Mouse (Mus musculus) intestine, postnatal 0 days (tissue): ENCODE results near the gene Zfp69. TPM values are rescaled to one million over a fixed set of nuclear protein-coding genes. Genes with fewer than 3 reads are reported as not detected.

Experiments used
- ATAC-seq: fragments of 200-750 bp; cut with Nextera tagmentation; 2 replicates; pipeline ENCODE4 v1.8.0; 2017; ENCODE audit warnings: mild to moderate bottlenecking, moderate TSS enrichment, moderate library complexity
- H3K27ac ChIP-seq: fragments of 300-500 bp; sonication (generic); 2 replicates; pipeline ENCODE4 v1.5.1; 2014; ENCODE audit warnings: mild to moderate bottlenecking, low read depth, low read length, moderate library complexity
- H3K27me3 ChIP-seq: fragments of 300-500 bp; sonication (generic); replicated peaks from 2 replicates; pipeline ENCODE4 v1.6.1; 2014; ENCODE audit warnings: low read length, mixed read lengths; ENCODE audit not compliant: control insufficient read depth, insufficient read depth
- H3K36me3 ChIP-seq: fragments of 300-500 bp; sonication (generic); 2 replicates; pipeline ENCODE4 v1.6.1; 2014; ENCODE audit warnings: mild to moderate bottlenecking, moderate library complexity; ENCODE audit not compliant: control insufficient read depth, insufficient read depth
- H3K4me1 ChIP-seq: fragments of 300-500 bp; sonication (generic); replicated peaks from 2 replicates; pipeline ENCODE4 v1.6.1; 2014; ENCODE audit warnings: antibody characterized with exemption, low read length, mixed read lengths; ENCODE audit not compliant: control insufficient read depth, insufficient read depth
- H3K4me2 ChIP-seq: fragments of 300-500 bp; sonication (generic); replicated peaks from 2 replicates; pipeline ENCODE4 v1.6.1; 2014; ENCODE audit warnings: low read depth, mild to moderate bottlenecking, moderate library complexity
- H3K4me3 ChIP-seq: fragments of 300-500 bp; sonication (generic); 2 replicates; pipeline ENCODE4 v1.5.1; 2014; ENCODE audit warnings: low read depth, low read length
- H3K9ac ChIP-seq: fragments of 300-500 bp; sonication (generic); 2 replicates; pipeline ENCODE4 v1.6.1; 2014; ENCODE audit warnings: mild to moderate bottlenecking, low read depth, low read length
- H3K9me3 ChIP-seq: fragments of 300-500 bp; sonication (generic); 2 replicates; pipeline ENCODE4 v1.6.1; 2016; ENCODE audit warnings: mixed run types; ENCODE audit not compliant: control insufficient read depth
- CTCF ChIP-seq: sonication (generic); IDR thresholded peaks from 2 replicates; pipeline ENCODE4 v1.5.1; 2016; ENCODE audit warnings: low read depth, mild to moderate bottlenecking, control low read depth, antibody characterized with exemption, moderate library complexity
- WGBS: fragments of 180-500 bp; shearing (Covaris S2); extraction: QIAGEN DNeasy Blood & Tissue Kit; methylation state at CpG from one replicate; pipeline ENCODE4 v1.1.7; 2014; 5-methylcytosine and 5-hydroxymethylcytosine counted together
- microRNA-seq: library from miRNA; unstranded; fragments of <30 nt; microRNA quantifications from one replicate; pipeline ENCODE4, GENCODE M21; 2016
- polyA plus RNA-seq: library from polyadenylated mRNA; unstranded; fragments of >200 nt; fragmentation: Nextera tagmentation; extraction: Ambion mirVana; gene quantifications from 2 replicates; pipeline ENCODE4 v1.2.1, GENCODE M21; 2015

Gene Zfp69
- polyA plus RNA-seq, 1 experiment from 2014 or later = 2.2 TPM

GRCm38 (mm10) chr4:120886131-120886530, 65.4 kb downstream of the Zfp69 start:
- H3K4me2 ChIP-seq = no peak overlapping the region
- 34% methylated on average over 4 of the region's 4 CpGs for WGBS
- H3K27me3 ChIP-seq = no peaks in the 10 kb centered on the region
- no peaks in the 10 kb centered on the region for H3K36me3 ChIP-seq
- H3K27ac ChIP-seq = no peak overlapping the region
- ATAC-seq = no peak
- no peaks in the 10 kb centered on the region for H3K9me3 ChIP-seq
- H3K9ac ChIP-seq = no peak overlapping the region
- no peak overlapping the region for H3K4me3 ChIP-seq
- no peak for TF ChIP-seq CTCF
- H3K4me1 ChIP-seq = no peaks in the 10 kb centered on the region

GRCm38 (mm10) chr4:120885208-120886120, 66.0 kb downstream of the Zfp69 start:
- no peaks in the 10 kb centered on the region for H3K4me1 ChIP-seq
- H3K4me2 ChIP-seq = no peak overlapping the region
- no peak for TF ChIP-seq CTCF
- H3K4me3 ChIP-seq = no peak overlapping the region
- H3K9me3 ChIP-seq = no peaks in the 10 kb centered on the region
- no peak for ATAC-seq
- no peaks in the 10 kb centered on the region for H3K27me3 ChIP-seq
- no peak overlapping the region for H3K27ac ChIP-seq
- no peak overlapping the region for H3K9ac ChIP-seq
- no peaks in the 10 kb centered on the region for H3K36me3 ChIP-seq
- WGBS = 45% methylated on average over 13 of the region's 13 CpGs

GRCm38 (mm10) chr4:120882002-120882625, 69.4 kb downstream of the Zfp69 start:
- TF ChIP-seq CTCF = no peak
- H3K27ac ChIP-seq = no peak overlapping the region
- 55% methylated on average over 5 of the region's 5 CpGs for WGBS
- H3K9ac ChIP-seq = no peak overlapping the region
- no peaks in the 10 kb centered on the region for H3K4me1 ChIP-seq
- no peak overlapping the region for H3K4me2 ChIP-seq
- no peaks in the 10 kb centered on the region for H3K27me3 ChIP-seq
- no peaks in the 10 kb centered on the region for H3K36me3 ChIP-seq
- no peak overlapping the region for H3K4me3 ChIP-seq
- H3K9me3 ChIP-seq = no peaks in the 10 kb centered on the region
- no peak for ATAC-seq

- Histone ChIP-seq H3K36me3 (no peaks in the 10 kb centered on the region), H3K4me3 (no peak overlapping the region), H3K4me2 (no peak overlapping the region), H3K4me1 (no peaks in the 10 kb centered on the region), H3K9me3 (no peaks in the 10 kb centered on the region), H3K9ac (no peak overlapping the region), H3K27me3 (no peaks in the 10 kb centered on the region), H3K27ac (no peak overlapping the region)
- no peak for TF ChIP-seq CTCF
- 57% methylated on average over 6 of the region's 6 CpGs for WGBS
- no peak for ATAC-seq
These were observed 70.6 kb downstream of the Zfp69 start for GRCm38 (mm10) chr4:120880731-120881432.

Small RNA genes within 50 kb of the gene (microRNA-seq; reads per million reads assigned to microRNA genes)
- gene Mir7015 = not detected

Other genes starting within 250 kb of the Zfp69 start
- gene Kcnq4, start 203.1 kb downstream of the Zfp69 start, polyA plus RNA-seq = 1.6 and 2.0 TPM in 2 replicates
- gene Nfyc, start 120.1 kb downstream of the Zfp69 start, polyA plus RNA-seq = 47.7 and 49.8 TPM in 2 replicates
- 0.77 and 0.95 TPM in 2 replicates for gene Rims3, start 96.9 kb downstream of the Zfp69 start, polyA plus RNA-seq
- 12.3 and 12.6 TPM in 2 replicates for gene Exo5, start 26.7 kb downstream of the Zfp69 start, polyA plus RNA-seq
- 23.2 and 26.0 TPM in 2 replicates for gene Smap2, start 65.5 kb upstream of the Zfp69 start, polyA plus RNA-seq
- 3.9 TPM in 2 replicates for gene Col9a2, start 87.7 kb upstream of the Zfp69 start, polyA plus RNA-seq
- 22.9 and 23.3 TPM in 2 replicates for gene Zmpste24, start 146.5 kb upstream of the Zfp69 start, polyA plus RNA-seq
- not detected in 2 replicates for gene Tmco2, start 157.5 kb upstream of the Zfp69 start, polyA plus RNA-seq